24 mouse cellular contexts compared by ENCODE assay signal in genomic region chr10:44331469-44331868, GRCm38 (mm10).
DNase-seq lines count a peak whose midpoint lies in the region; ATAC-seq and TF ChIP-seq lines count a peak whose summit lies in the region.
"Had no signal": no experiment of that assay in that cellular context is flagged by ENCODE, and none has a peak within 500 bp of the region (broad histone marks: within the 10 kb centered on the region; RNA-seq: fewer than 3 reads in every experiment).

No protein-coding gene starts in this region.

- DNase-seq in kidney, postnatal 14 days = peak; percentile 5
- DNase-seq in 416B (ENCODE audit: low read depth) = peak; percentile 26
- DNase-seq in CH12.LX (ENCODE audit: extremely low read depth) = no peak
- DNase-seq in liver, embryonic 13.5 days = no peak
- no peak for DNase-seq in urinary bladder, postnatal 10 days (ENCODE audit: low spot score)
- no peak for DNase-seq in lung, postnatal 25 days (ENCODE audit: low spot score)
- DNase-seq: cerebellum, adult 18-20 months; cerebellum, postnatal 36 days; gastrocnemius, adult 2 months; kidney, adult 8-10 months; kidney, postnatal 25 days; layer of hippocampus, postnatal 36 days; lung, adult 2 months; lung, postnatal 14 days; right cerebral cortex, adult 18-20 months; right cerebral cortex, postnatal 4 days; thymus, postnatal 14 days had no signal

- TF ChIP-seq CTCF in CH12.LX (conservative IDR thresholded peaks at IDR 0.05 in 1 of 2, IDR thresholded peaks at IDR 0.05 in 1 of 2; ENCODE audit: low read depth in 2 of 2, low read length in 2 of 2) = no peak

- no peak for ATAC-seq in kidney, embryonic 14.5 days (ENCODE audit: low FRiP score, low TSS enrichment)
- ATAC-seq in liver, embryonic 13.5 days (ENCODE audit: low read depth) = no peak
- ATAC-seq: forebrain, embryonic 13.5 days; hindbrain, embryonic 16.5 days; intestine, embryonic 15.5 days had no signal

- H3K79me2 ChIP-seq in CH12.LX (replicated peaks; ENCODE audit: control insufficient read depth, extremely low read depth, insufficient read depth, poor library complexity, severe bottlenecking) = no peaks in the 10 kb centered on the region; the same call in 1 of the 2 replicates

- dilution Hi-C loops in CH12.LX (cut with MboI; ENCODE audit: extremely low pct_ligation_motif_present, extremely low pct_unique_long_range_greater_than_20kb, low sequenced_read_pairs) = no loop called here

- TF ChIP-seq RAD21 in CH12.LX (IDR thresholded peaks at IDR 0.05; ENCODE audit: low read depth, low read length) = no peak

- H3K4me3 ChIP-seq in kidney, embryonic 14.5 days (ENCODE audit: low read length) = no peak overlapping the region
- H3K4me3 ChIP-seq in CH12.LX (replicated peaks in 1 of 3; ENCODE audit: low read depth in 2 of 3, low read length in 2 of 3, poor library complexity in 1 of 3) = no peak overlapping the region
- H3K4me3 ChIP-seq in liver, embryonic 13.5 days (replicated peaks) = no peak overlapping the region
- H3K4me3 ChIP-seq: forebrain, embryonic 13.5 days; gastrocnemius, adult 2 months; intestine, embryonic 15.5 days; layer of hippocampus, adult 2 months; neural tube, embryonic 15.5 days had no signal

- no peak overlapping the region for H3K27ac ChIP-seq in kidney, embryonic 14.5 days (ENCODE audit: low read depth, low read length)
- H3K27ac ChIP-seq in CH12.LX (ENCODE audit: insufficient read depth, low read depth) = 0 out of 2 replicates have a peak overlapping the region, but pooled peaks have one; percentile 8
- H3K27ac ChIP-seq in liver, embryonic 13.5 days = peak overlapping the region; percentile 68
- H3K27ac ChIP-seq: forebrain, embryonic 13.5 days; gastrocnemius, adult 2 months; intestine, embryonic 15.5 days; layer of hippocampus, adult 2 months; neural tube, embryonic 15.5 days had no signal

- H3K27me3 ChIP-seq in kidney, embryonic 14.5 days (ENCODE audit: control insufficient read depth, insufficient read depth, low read length) = no peaks in the 10 kb centered on the region
- H3K27me3 ChIP-seq in CH12.LX (replicated peaks) = no peaks in the 10 kb centered on the region
- no peaks in the 10 kb centered on the region for H3K27me3 ChIP-seq in liver, embryonic 13.5 days
- H3K27me3 ChIP-seq: forebrain, embryonic 13.5 days; intestine, embryonic 15.5 days; neural tube, embryonic 15.5 days had no signal

- in situ Hi-C loops in CH12.LX (cut with MboI; ENCODE audit: low pct_ligation_motif_present, low pct_unique_long_range_greater_than_20kb, low sequenced_read_pairs) = no loop called here

- no peaks in the 10 kb centered on the region for H3K9me3 ChIP-seq in kidney, embryonic 14.5 days (ENCODE audit: control insufficient read depth, low read length)
- H3K9me3 ChIP-seq in CH12.LX (replicated peaks; ENCODE audit: low read length) = no peaks in the 10 kb centered on the region
- H3K9me3 ChIP-seq in liver, embryonic 13.5 days (replicated peaks) = no peaks in the 10 kb centered on the region
- H3K9me3 ChIP-seq: forebrain, embryonic 13.5 days; intestine, embryonic 15.5 days; neural tube, embryonic 15.5 days had no signal

- TF ChIP-seq EP300 in CH12.LX (IDR thresholded peaks at IDR 0.05; ENCODE audit: low read length) = no peak

- TF ChIP-seq POLR2A in CH12.LX (IDR thresholded peaks at IDR 0.05; ENCODE audit: low read depth, low read length) = no peak

- no peak overlapping the region for H3K4me2 ChIP-seq in kidney, embryonic 14.5 days (replicated peaks; ENCODE audit: low read depth, low read length)
- H3K4me2 ChIP-seq in CH12.LX (ENCODE audit: insufficient read depth, low read depth, poor library complexity, severe bottlenecking) = no peak overlapping the region
- H3K4me2 ChIP-seq in liver, embryonic 13.5 days = no peak overlapping the region
- H3K4me2 ChIP-seq: forebrain, embryonic 13.5 days; heart, embryonic 11.5 days; intestine, embryonic 15.5 days; neural tube, embryonic 15.5 days had no signal

- no peaks in the 10 kb centered on the region for H3K36me3 ChIP-seq in kidney, embryonic 14.5 days (ENCODE audit: control insufficient read depth, insufficient read depth, low read length)
- peaks cover 2 to 24% of the 10 kb centered on the region in 2 experiments for H3K36me3 ChIP-seq in CH12.LX (replicated peaks in 1 of 2; ENCODE audit: control insufficient read depth in 1 of 2, insufficient read depth in 1 of 2, low read length in 1 of 2)
- no peaks in the 10 kb centered on the region for H3K36me3 ChIP-seq in liver, embryonic 13.5 days
- H3K36me3 ChIP-seq: intestine, embryonic 15.5 days; neural tube, embryonic 15.5 days had no signal

- no peak overlapping the region for H3K9ac ChIP-seq in kidney, embryonic 14.5 days (ENCODE audit: low read depth, low read length)
- no peak overlapping the region for H3K9ac ChIP-seq in CH12.LX (ENCODE audit: insufficient read depth, low read depth)
- no peak overlapping the region for H3K9ac ChIP-seq in liver, embryonic 13.5 days
- H3K9ac ChIP-seq: forebrain, embryonic 13.5 days; intestine, embryonic 15.5 days; neural tube, embryonic 15.5 days had no signal

- 63% methylated on average over 2 of the region's 2 CpGs for WGBS in kidney, embryonic 14.5 days
- WGBS in liver, embryonic 13.5 days (ENCODE audit: insufficient replicate concordance) = 45% methylated on average over 2 of the region's 2 CpGs

- H3K4me1 ChIP-seq in kidney, embryonic 14.5 days (ENCODE audit: control insufficient read depth, insufficient read depth, low read length) = no peaks in the 10 kb centered on the region
- H3K4me1 ChIP-seq in CH12.LX (ENCODE audit: control insufficient read depth in 1 of 2, insufficient read depth in 2 of 2) = peaks cover 12 to 71% of the 10 kb centered on the region in 2 experiments; a peak in 3 of 4 replicates
- H3K4me1 ChIP-seq in liver, embryonic 13.5 days (replicated peaks) = peaks cover 46% of the 10 kb centered on the region
- H3K4me1 ChIP-seq: forebrain, embryonic 13.5 days; intestine, embryonic 15.5 days; neural tube, embryonic 15.5 days had no signal

TF ChIP-seq in CH12.LX, 34 proteins besides CTCF, POLR2A, EP300 and RAD21:
- TF ChIP-seq UBTF (IDR thresholded peaks at IDR 0.05; ENCODE audit: low read depth, low read length) (no peak), KAT2A (IDR thresholded peaks at IDR 0.05; ENCODE audit: insufficient replicate concordance, low read length) (no peak), RCOR1 (conservative IDR thresholded peaks at IDR 0.05; ENCODE audit: low read depth, low read length) (no peak), IRF4 (IDR thresholded peaks at IDR 0.05; ENCODE audit: low read depth, low read length) (no peak), ZC3H11A (IDR thresholded peaks at IDR 0.05; ENCODE audit: low read depth, low read length) (no peak), MYC (IDR thresholded peaks at IDR 0.05; ENCODE audit: low read depth, low read length) (no peak), MXI1 (IDR thresholded peaks at IDR 0.05; ENCODE audit: low read depth, low read length) (no peak)

Comparison
In these comparisons a context has a peak if more than half of its experiments do, and no peak if none do; other contexts are left out.
1. DNase-seq: peak in kidney, postnatal 14 days (single experiment) and 416B (single experiment); none in CH12.LX (single experiment), liver, embryonic 13.5 days (single experiment), urinary bladder, postnatal 10 days (single experiment) and lung, postnatal 25 days (single experiment).